Mouse (Mus musculus) bone marrow, adult 2 months (tissue): Measurements from ENCODE around the gene Unk. TPM values are rescaled to one million over a fixed set of nuclear protein-coding genes. Genes with fewer than 3 reads are reported as not detected.

Experiments
- H3K27ac ChIP-seq: fragments of 200-500 bp; 2 replicates; pipeline ENCODE4 v1.5.1; 2012; ENCODE audit warnings: low read depth, mild to moderate bottlenecking, control low read depth, inconsistent platforms, low read length; ENCODE audit not compliant: control insufficient read depth, poor library complexity, insufficient read depth
- H3K4me1 ChIP-seq: fragments of 200-500 bp; 2 replicates; pipeline ENCODE4 v1.6.1; 2011; ENCODE audit warnings: low read length; ENCODE audit not compliant: control insufficient read depth, insufficient read depth
- H3K4me3 ChIP-seq: fragments of 200-500 bp; replicated peaks from 2 replicates; pipeline ENCODE3; 2011; ENCODE audit warnings: mild to moderate bottlenecking, low read depth, low read length, control low read depth; ENCODE audit not compliant: control insufficient read depth
- CTCF ChIP-seq: fragments of 200-500 bp; IDR thresholded peaks from 2 replicates; pipeline ENCODE4 v1.5.1; 2011; ENCODE audit warnings: low read length, control low read depth; ENCODE audit not compliant: control insufficient read depth, insufficient read depth
- POLR2A ChIP-seq: fragments of 200-500 bp; IDR thresholded peaks from 2 replicates; pipeline ENCODE4 v1.6.1; 2011; ENCODE audit warnings: low read depth, mild to moderate bottlenecking, control low read depth, low read length, borderline replicate concordance; ENCODE audit not compliant: control insufficient read depth
- WGBS: fragments of 180-500 bp; shearing (Covaris S2); methylation state at CpG from one replicate; pipeline ENCODE4 v1.1.7; 2018; 5-methylcytosine and 5-hydroxymethylcytosine counted together
- polyA plus RNA-seq: library from polyadenylated mRNA; stranded (reverse); fragments of >200 nt; gene quantifications from 2 replicates; pipeline ENCODE4 v1.2.4, GENCODE M21; 2011; ENCODE audit warnings: low replicate concordance; ENCODE audit not compliant: missing spikeins, insufficient read depth, insufficient read length

Gene Unk
- polyA plus RNA-seq, 1 experiment: 43.0 TPM

DNA sequence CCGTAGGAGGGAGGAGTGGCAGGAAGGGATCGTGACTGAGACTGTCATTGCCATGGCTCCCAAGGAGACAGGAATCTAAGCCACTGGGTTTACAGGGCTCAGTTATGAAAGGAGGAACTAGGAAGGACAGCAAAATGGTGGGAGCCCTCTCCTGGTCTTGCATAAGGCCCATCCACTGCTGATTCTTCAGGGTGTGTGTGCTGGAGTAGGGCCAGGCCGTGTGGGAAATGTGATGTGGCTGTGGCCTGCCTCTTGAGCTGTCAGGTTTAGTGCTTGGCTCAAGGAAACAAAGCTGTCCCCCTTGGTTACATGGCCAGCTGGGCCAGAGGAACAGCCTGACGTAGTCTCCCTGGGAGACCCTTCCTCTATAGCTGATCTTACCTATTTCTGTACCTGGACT, 20.1 kb downstream of the Unk start:
- Histone ChIP-seq H3K4me3 (no peak overlapping the region), H3K27ac (no peak overlapping the region), H3K4me1 (no peaks in the 10 kb centered on the region)
- no peak for TF ChIP-seq CTCF
- no peak for TF ChIP-seq POLR2A
- 77% methylated on average over 4 of the region's 4 CpGs for WGBS

DNA sequence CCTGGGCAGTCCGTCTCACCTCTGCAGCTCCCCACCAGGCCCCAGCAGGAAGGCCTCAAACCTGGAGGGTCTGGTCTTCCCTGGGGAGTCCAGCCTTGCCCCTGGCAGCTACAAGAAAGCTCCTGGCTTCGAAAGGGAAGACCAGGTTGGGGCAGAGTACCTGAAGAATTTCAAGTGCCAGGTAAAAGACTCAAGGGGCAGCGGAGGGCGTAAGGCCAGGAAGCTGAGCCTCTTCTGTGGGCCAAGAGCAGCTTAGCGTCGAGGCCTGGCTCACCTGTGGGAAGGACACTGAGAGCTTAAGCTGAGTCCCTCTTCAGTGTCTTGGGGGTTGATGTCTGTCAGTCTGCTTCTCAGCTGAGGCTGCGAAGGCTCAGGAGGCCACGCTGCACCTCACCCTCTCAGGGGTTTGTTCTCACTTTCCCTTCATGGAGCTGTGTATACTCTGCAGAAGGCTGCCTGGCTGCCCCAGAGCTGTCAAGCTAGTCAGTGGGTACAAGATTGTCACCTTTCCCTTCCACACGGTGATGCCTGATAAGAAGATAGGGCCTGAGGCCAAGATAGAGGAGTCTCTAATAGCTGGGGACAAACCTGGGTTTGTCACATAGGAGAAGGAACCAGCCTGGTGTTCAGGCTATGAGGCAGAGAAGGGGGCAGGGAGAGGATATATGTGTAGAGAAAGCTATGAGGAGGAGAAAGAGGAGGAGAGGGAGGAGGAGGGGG, 23.5 kb downstream of the Unk start:
- Histone ChIP-seq H3K4me1 (peaks cover 3% of the 10 kb centered on the region; the same call in 1 of the 2 replicates), H3K4me3 (no peak overlapping the region), H3K27ac (peak overlapping the region; percentile 14; the same call in 1 of the 2 replicates)
- WGBS: 84% methylated on average over 9 of the region's 9 CpGs
- TF ChIP-seq POLR2A: no peak
- no peak for TF ChIP-seq CTCF

DNA sequence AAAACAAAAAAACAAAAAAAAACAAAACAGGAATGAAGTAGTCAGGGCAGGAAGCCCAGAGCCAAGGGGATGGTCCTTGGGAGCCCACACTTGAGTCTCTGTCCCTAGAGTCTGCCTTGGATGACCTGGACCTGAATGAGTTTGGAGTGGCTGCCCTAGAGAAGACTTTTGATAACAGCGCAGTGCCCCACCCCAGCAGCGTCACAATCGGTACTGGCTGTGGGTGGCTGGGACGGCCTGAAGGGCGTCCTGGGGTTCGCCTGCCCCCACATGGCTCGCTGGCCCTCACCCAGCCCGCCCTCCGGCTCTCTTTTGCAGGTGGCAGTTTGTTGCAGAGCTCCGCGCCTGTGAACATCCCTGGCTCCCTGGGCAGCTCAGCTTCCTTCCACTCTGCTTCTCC, 25.8 kb downstream of the Unk start:
- no peak overlapping the region for H3K4me3 ChIP-seq
- H3K4me1 ChIP-seq: peaks cover 3% of the 10 kb centered on the region; the same call in 1 of the 2 replicates
- WGBS: 66% methylated on average over 11 of the region's 11 CpGs
- no peak overlapping the region for H3K27ac ChIP-seq
- TF ChIP-seq CTCF (no peak), POLR2A (no peak)

DNA sequence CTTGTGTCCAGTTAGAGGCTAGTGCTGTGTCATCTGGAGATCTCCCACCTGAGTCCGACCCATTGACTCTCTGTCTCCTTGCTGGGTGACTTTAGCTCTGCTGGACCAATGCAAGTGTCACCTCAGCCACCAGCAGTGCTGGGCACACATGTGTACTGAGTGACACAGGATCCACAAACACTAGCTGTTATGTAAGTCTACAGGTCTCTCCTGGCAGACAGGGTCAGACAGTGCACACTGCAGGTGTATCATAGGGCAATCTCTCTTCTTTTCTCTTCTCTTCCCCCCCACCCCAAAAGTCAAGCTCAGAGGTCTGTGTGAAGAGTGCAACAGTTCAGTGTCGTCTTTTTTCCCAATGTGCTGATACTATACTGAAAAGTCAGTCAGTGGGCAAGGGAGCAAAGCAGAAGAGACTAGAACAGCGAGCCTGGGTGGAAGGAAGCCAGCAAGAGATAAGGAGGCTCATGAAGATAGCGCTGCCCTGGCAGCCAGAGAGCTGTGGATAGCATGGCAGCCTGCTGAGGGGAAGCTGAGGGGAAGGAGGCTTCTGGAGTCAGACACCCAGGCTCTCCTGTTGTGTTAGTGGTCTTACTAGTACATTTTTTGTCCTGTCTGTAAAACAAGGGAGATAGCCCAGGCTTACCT, 27.2 kb downstream of the Unk start:
- 78% methylated on average over 4 of the region's 4 CpGs for WGBS
- no peak overlapping the region for H3K4me3 ChIP-seq
- H3K4me1 ChIP-seq: peaks cover 3% of the 10 kb centered on the region; the same call in 1 of the 2 replicates
- peak overlapping the region; percentile 2; the same call in 1 of the 2 replicates for H3K27ac ChIP-seq
- TF ChIP-seq CTCF (no peak), POLR2A (no peak)

DNA sequence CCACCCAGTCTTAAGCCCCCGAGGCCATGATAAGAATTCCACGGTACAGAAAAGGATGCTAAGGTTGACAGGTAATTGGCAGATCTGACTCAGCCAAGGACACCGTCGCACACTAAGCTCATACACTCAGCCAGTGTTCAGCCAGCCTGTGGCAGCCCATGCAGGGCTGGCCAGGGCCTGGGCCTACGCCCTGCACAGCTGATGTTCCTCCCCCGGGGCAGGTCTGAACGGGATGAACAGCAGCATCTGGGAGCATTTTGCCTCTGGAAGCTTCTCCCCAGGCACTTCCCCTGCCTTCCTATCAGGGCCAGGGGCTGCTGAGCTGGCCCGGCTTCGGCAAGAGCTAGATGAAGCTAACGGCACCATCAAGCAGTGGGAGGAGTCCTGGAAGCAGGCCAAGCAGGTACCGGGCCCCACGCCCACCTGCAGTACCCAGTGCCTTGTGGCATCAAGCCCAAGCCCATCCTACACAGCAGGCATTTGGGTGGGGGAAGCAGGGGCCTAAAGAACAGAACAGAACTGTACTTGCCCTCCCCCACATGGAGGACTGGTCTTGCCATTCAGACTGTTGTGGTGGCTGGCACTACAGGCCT, 28.0 kb downstream of the Unk start:
- Histone ChIP-seq H3K4me3 (no peak overlapping the region), H3K4me1 (peaks cover 3% of the 10 kb centered on the region; the same call in 1 of the 2 replicates), H3K27ac (no peak overlapping the region)
- TF ChIP-seq CTCF (no peak), POLR2A (no peak)
- WGBS: 71% methylated on average over 12 of the region's 12 CpGs

DNA sequence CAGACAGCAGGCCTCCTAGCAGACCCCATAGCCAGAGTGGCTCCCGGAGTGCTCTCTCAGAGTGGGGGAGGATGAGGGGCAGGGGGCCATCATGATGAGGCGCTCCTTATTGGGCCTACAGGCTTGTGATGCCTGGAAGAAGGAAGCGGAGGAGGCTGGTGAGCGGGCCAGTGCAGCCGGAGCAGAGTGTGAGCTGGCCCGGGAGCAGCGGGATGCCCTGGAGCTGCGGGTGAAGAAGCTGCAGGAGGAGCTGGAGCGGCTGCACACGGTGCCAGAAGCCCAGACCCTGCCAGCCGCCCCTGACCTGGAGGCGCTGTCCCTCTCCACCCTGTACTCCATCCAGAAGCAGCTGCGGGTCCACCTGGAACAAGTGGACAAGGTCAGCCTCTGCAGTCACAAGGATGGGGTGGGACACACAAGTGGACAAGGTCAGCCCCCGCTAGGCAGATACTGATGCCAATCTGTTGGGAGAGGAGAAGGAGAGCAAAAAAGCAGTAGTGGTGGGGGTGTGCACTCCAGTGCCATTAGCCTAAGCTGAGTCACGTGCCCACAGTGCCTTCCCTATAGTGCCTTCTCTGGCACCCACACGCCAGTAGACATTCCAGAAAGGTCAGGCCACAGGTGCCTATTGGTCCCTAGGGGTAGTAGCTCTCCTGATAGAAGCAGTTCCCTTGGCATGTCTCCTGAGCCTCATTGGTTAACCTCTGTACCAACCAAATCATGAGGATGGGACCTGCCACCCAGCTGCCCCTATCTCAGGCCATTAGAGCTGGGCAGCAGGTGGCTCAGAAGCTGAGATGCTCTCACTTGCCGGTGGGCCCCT, 29.0 kb downstream of the Unk start:
- H3K4me3 ChIP-seq: no peak overlapping the region
- H3K27ac ChIP-seq: no peak overlapping the region
- TF ChIP-seq CTCF (no peak), POLR2A (no peak)
- peaks cover 3% of the 10 kb centered on the region; the same call in 1 of the 2 replicates for H3K4me1 ChIP-seq
- WGBS: 92% methylated on average over 17 of the region's 17 CpGs

DNA sequence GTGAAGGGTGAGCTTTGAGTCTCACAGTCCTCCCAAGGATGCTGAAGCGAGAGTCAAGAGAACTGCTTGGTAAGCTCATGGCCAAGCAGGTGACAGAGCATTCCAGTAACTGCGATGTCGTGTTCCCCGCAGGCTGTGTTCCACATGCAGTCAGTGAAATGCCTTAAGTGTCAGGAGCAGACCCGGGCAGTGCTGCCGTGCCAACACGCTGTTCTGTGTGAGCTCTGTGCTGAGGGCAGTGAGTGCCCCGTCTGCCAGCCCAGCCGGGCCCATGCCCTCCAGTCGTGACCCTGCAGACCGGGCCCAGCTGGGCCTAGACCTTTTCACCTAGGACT, 29.5 kb downstream of the Unk start:
- H3K4me3 ChIP-seq: no peak overlapping the region
- TF ChIP-seq POLR2A (peak; percentile 25; the same call in 1 of the 2 replicates), CTCF (no peak)
- peaks cover 3% of the 10 kb centered on the region; the same call in 1 of the 2 replicates for H3K4me1 ChIP-seq
- H3K27ac ChIP-seq: no peak overlapping the region
- 94% methylated on average over 11 of the region's 11 CpGs for WGBS

DNA sequence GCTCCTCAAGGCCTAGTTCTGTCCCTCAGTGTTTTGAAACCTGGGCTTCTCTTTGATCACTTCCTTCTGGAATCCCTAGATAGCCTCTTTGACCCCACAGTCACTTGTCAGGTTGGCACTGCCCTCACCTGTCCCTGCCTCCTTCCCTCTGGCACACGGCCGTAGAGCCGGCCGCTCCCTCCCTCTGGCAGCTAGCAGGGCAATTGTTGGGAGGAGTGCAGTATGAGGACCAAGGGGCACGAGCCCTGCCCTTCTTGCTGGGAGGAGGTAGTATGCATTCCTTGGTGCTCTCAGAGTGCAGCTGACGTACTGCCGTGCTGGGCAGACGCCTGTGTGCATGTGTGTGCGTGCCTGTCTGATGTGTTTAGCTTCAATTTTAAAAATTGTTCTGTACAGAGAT, 30.5 kb downstream of the Unk start:
- TF ChIP-seq POLR2A (no peak), CTCF (no peak)
- Histone ChIP-seq H3K4me3 (no peak overlapping the region), H3K4me1 (peaks cover 3% of the 10 kb centered on the region; the same call in 1 of the 2 replicates), H3K27ac (no peak overlapping the region)
- WGBS: 89% methylated on average over 9 of the region's 9 CpGs
